Mouse (Mus musculus): ENCODE results near the gene Ctdsp1.

Gene Ctdsp1

GRCm38 (mm10) chr1:74390924-74391748 is at the start of gene Ctdsp1:
Gene Ctdsp1, plus strand, starts transcription at chr1:74391509.
- peak; percentile 85 for DNase-seq (ENCODE audit: low read depth, low spot score)

GRCm38 (mm10) chr1:74341898-74342297 is 49.4 kb upstream of the Ctdsp1 start:
- no peak for DNase-seq (ENCODE audit: low read depth, low spot score)

GRCm38 (mm10) chr1:74342308-74342707 is 49.0 kb upstream of the Ctdsp1 start:
- no peak for DNase-seq (ENCODE audit: low read depth, low spot score)

GRCm38 (mm10) chr1:74343161-74343560 is 48.1 kb upstream of the Ctdsp1 start:
- no peak for DNase-seq (ENCODE audit: low read depth, low spot score)

- no peak for DNase-seq (ENCODE audit: low read depth, low spot score)
Measured at GRCm38 (mm10) chr1:74344163-74344916, 47.0 kb upstream of the Ctdsp1 start.

GRCm38 (mm10) chr1:74351185-74351769 is 40.0 kb upstream of the Ctdsp1 start:
- DNase-seq (ENCODE audit: low read depth, low spot score), result no peak

- DNase-seq (ENCODE audit: low read depth, low spot score), result no peak
Measured at GRCm38 (mm10) chr1:74352532-74353096, 38.7 kb upstream of the Ctdsp1 start.

GRCm38 (mm10) chr1:74353453-74354229 is 37.7 kb upstream of the Ctdsp1 start:
- no peak for DNase-seq (ENCODE audit: low read depth, low spot score)

GRCm38 (mm10) chr1:74357531-74357930 is 33.8 kb upstream of the Ctdsp1 start:
- DNase-seq (ENCODE audit: low read depth, low spot score), result no peak

GRCm38 (mm10) chr1:74359952-74360517 is 31.3 kb upstream of the Ctdsp1 start:
- DNase-seq (ENCODE audit: low read depth, low spot score), result no peak

- DNase-seq (ENCODE audit: low read depth, low spot score), result peak; percentile 68
Measured at GRCm38 (mm10) chr1:74361812-74362211, 29.5 kb upstream of the Ctdsp1 start, which contains the start of gene Catip. Gene Catip, plus strand, starts transcription at chr1:74362108.

- no peak for DNase-seq (ENCODE audit: low read depth, low spot score)
Measured at GRCm38 (mm10) chr1:74362325-74363229, 28.7 kb upstream of the Ctdsp1 start.

GRCm38 (mm10) chr1:74363437-74363836 is 27.9 kb upstream of the Ctdsp1 start:
- DNase-seq (ENCODE audit: low read depth, low spot score), result no peak

- no peak for DNase-seq (ENCODE audit: low read depth, low spot score)
Measured at GRCm38 (mm10) chr1:74364270-74364669, 27.0 kb upstream of the Ctdsp1 start.

GRCm38 (mm10) chr1:74367886-74368645 is 23.2 kb upstream of the Ctdsp1 start:
- DNase-seq (ENCODE audit: low read depth, low spot score), result no peak

- no peak for DNase-seq (ENCODE audit: low read depth, low spot score)
Measured at GRCm38 (mm10) chr1:74370040-74370439, 21.3 kb upstream of the Ctdsp1 start.

- no peak for DNase-seq (ENCODE audit: low read depth, low spot score)
Measured at GRCm38 (mm10) chr1:74373372-74373771, 17.9 kb upstream of the Ctdsp1 start.

- DNase-seq (ENCODE audit: low read depth, low spot score), result no peak
Measured at GRCm38 (mm10) chr1:74374980-74375379, 16.3 kb upstream of the Ctdsp1 start, which contains the start of gene Slc11a1. Gene Slc11a1, plus strand, starts transcription at chr1:74375195.

GRCm38 (mm10) chr1:74375561-74375960 is 15.7 kb upstream of the Ctdsp1 start:
- DNase-seq (ENCODE audit: low read depth, low spot score), result no peak

Data from brain, embryonic 18.5 days (tissue).